Mouse (Mus musculus) heart, postnatal 0 days (tissue): Measurements from ENCODE around the gene Abhd18.

Experiments
- CTCF ChIP-seq: IDR thresholded peaks from 2 replicates; pipeline ENCODE4 v1.5.1; 2016; ENCODE audit warnings: antibody characterized with exemption, control low read depth, low read depth
- EP300 ChIP-seq: IDR thresholded peaks from 2 replicates; pipeline ENCODE4 v1.6.1; 2016; ENCODE audit warnings: antibody characterized with exemption, low read depth

- no peak for TF ChIP-seq EP300
- no peak for TF ChIP-seq CTCF
Observed at GRCm38 (mm10) chr3:40949903-40950600, 103.3 kb downstream of the Abhd18 start.
